Mouse (Mus musculus) stomach, embryonic 15.5 days (tissue): ENCODE measurements at regions not wholly inside any gene's neighbourhood (a gene's known extent, or its start where the extent isn't known, plus 50 kb on each side); places are given as distances from the start of the nearest gene placed in this dataset.
A peak's percentile ranks its signal among the peaks of the same experiment; 100 is the strongest.
"Not testable (repeated sequence)": the region's sequence is repeated elsewhere in the genome, so short reads cannot be mapped to it uniquely, and the experiment has no call there.

Experiments
- ATAC-seq: fragments of 200-750 bp; cut with Nextera tagmentation; 2 replicates; pipeline ENCODE4 v1.8.0; 2017; ENCODE audit warnings: low read depth, moderate number of reproducible peaks, moderate TSS enrichment; ENCODE audit not compliant: insufficient read depth, low FRiP score
- H3K27ac ChIP-seq: fragments of 300-500 bp; sonication (generic); 2 replicates; pipeline ENCODE4 v1.5.1; 2015; ENCODE audit warnings: mild to moderate bottlenecking, inconsistent platforms
- H3K27me3 ChIP-seq: fragments of 300-500 bp; sonication (generic); replicated peaks from 2 replicates; pipeline ENCODE4 v1.6.1; 2015; ENCODE audit warnings: inconsistent platforms
- H3K36me3 ChIP-seq: fragments of 300-500 bp; sonication (generic); 2 replicates; pipeline ENCODE4 v1.6.1; 2015; ENCODE audit warnings: inconsistent platforms
- H3K4me1 ChIP-seq: fragments of 300-500 bp; sonication (generic); 2 replicates; pipeline ENCODE4 v1.6.1; 2015; ENCODE audit warnings: inconsistent platforms
- H3K4me2 ChIP-seq: fragments of 300-500 bp; sonication (generic); 2 replicates; pipeline ENCODE4 v1.6.1; 2015; ENCODE audit warnings: mild to moderate bottlenecking, inconsistent platforms
- H3K4me3 ChIP-seq: fragments of 300-500 bp; sonication (generic); replicated peaks from 2 replicates; pipeline ENCODE4 v1.5.1; 2015; ENCODE audit warnings: inconsistent platforms
- H3K9ac ChIP-seq: fragments of 300-500 bp; sonication (generic); 2 replicates; pipeline ENCODE4 v1.6.1; 2015; ENCODE audit warnings: inconsistent platforms
- H3K9me3 ChIP-seq: fragments of 300-500 bp; sonication (generic); 2 replicates; pipeline ENCODE4 v1.6.1; 2016; ENCODE audit warnings: inconsistent platforms
- WGBS: fragments of 180-500 bp; shearing (Covaris S2); methylation state at CpG from one replicate; pipeline ENCODE4 v1.1.7; 2015; 5-methylcytosine and 5-hydroxymethylcytosine counted together

DNA sequence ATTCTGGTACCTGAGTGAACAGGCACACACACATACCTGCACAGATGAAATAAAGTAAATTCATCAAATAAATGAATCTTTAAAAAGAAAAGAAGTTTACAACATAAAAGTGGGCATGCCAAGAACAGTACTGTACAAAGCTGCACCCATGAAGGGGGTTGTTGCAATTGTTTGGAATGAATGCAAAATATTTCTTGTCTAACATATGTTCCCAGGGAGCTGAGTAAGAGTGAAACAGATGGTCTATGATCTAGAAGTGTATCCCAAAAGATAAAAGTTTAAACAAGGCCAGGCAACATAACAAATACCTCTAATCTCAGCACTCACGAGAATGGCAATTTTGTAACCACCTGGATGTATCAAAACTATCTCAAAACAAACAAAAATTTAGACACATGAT, 1685.5 kb upstream of the Dsel start:
- WGBS = 54% methylated on average over 1 of the region's 1 CpGs
- no peak overlapping the region for H3K4me3 ChIP-seq
- H3K9me3 ChIP-seq = no peaks in the 10 kb centered on the region
- no peaks in the 10 kb centered on the region for H3K36me3 ChIP-seq
- H3K9ac ChIP-seq = no peak overlapping the region
- no peak overlapping the region for H3K4me2 ChIP-seq
- no peaks in the 10 kb centered on the region for H3K27me3 ChIP-seq
- H3K27ac ChIP-seq = no peak overlapping the region
- no peak for ATAC-seq
- no peaks in the 10 kb centered on the region for H3K4me1 ChIP-seq

DNA sequence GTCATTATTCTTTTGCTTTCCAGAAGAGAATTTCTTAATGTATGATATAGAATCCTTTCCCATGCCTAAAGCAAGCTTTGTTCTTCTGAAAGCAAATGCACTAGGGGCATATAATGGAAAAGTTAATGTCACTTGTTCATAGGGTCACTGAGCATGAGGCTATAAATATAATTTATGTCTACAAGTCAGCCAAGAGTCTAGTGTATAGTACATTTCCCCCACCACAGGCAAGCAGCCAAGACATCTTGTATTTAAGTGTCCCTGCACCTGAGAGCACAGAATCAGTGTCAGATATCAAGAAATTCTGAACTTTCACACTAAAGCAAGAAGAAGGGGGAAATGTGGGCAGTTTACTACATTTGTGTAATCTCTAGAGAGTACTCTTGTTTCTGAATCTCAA, 1675.3 kb upstream of the Dsel start:
- no peak for ATAC-seq
- H3K27me3 ChIP-seq = no peaks in the 10 kb centered on the region
- no peak overlapping the region for H3K27ac ChIP-seq
- H3K36me3 ChIP-seq = no peaks in the 10 kb centered on the region
- no peaks in the 10 kb centered on the region for H3K4me1 ChIP-seq
- no peak overlapping the region for H3K4me3 ChIP-seq
- H3K9me3 ChIP-seq = no peaks in the 10 kb centered on the region
- H3K9ac ChIP-seq = no peak overlapping the region
- H3K4me2 ChIP-seq = no peak overlapping the region

DNA sequence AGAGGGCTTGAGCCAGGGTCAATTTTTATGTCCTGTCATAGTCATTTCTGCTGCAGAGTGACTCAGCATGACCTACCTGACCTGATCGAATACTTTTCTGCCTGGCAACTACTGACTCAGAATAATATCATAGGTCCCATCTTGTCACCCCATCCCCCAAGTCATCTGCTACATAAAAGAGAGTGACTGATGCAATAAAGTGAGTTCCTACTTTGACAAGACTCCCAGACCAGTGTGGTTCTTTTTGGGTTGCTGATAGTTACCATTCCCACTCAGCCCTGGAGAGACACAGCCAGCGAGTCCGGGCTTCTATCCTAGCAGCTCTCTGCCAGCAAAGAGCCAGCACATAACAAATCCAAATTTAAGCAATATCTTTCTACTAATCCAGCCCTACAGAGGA, 1665.8 kb upstream of the Dsel start:
- 87% methylated on average over 3 of the region's 3 CpGs for WGBS
- no peaks in the 10 kb centered on the region for H3K4me1 ChIP-seq
- H3K4me2 ChIP-seq = no peak overlapping the region
- H3K27ac ChIP-seq = no peak overlapping the region
- H3K9me3 ChIP-seq = no peaks in the 10 kb centered on the region
- no peaks in the 10 kb centered on the region for H3K27me3 ChIP-seq
- H3K36me3 ChIP-seq = no peaks in the 10 kb centered on the region
- H3K4me3 ChIP-seq = no peak overlapping the region
- ATAC-seq = no peak
- no peak overlapping the region for H3K9ac ChIP-seq

DNA sequence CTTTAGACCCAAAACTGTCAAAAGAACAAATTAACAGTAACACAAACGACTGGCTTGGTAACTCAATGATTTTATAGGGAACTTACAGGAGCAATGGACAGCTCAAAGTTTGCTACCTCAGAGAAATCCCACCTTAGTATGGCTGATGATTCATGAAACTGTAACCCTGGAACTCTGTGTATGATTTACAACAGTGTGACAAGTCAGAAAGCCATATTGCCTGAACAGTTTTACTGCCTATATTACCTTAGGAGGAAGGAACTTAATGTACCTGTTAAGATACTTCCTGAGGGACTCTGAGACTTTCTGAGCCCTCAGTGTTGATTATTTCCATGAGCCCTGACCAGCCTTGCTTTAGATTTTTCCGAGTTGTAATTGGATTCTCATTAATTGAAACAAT, 1631.3 kb upstream of the Dsel start:
- no peaks in the 10 kb centered on the region for H3K4me1 ChIP-seq
- no peaks in the 10 kb centered on the region for H3K27me3 ChIP-seq
- no peaks in the 10 kb centered on the region for H3K9me3 ChIP-seq
- 47% methylated on average over 2 of the region's 2 CpGs for WGBS
- no peak for ATAC-seq
- no peaks in the 10 kb centered on the region for H3K36me3 ChIP-seq
- no peak overlapping the region for H3K4me2 ChIP-seq
- H3K4me3 ChIP-seq = no peak overlapping the region
- no peak overlapping the region for H3K27ac ChIP-seq
- no peak overlapping the region for H3K9ac ChIP-seq

DNA sequence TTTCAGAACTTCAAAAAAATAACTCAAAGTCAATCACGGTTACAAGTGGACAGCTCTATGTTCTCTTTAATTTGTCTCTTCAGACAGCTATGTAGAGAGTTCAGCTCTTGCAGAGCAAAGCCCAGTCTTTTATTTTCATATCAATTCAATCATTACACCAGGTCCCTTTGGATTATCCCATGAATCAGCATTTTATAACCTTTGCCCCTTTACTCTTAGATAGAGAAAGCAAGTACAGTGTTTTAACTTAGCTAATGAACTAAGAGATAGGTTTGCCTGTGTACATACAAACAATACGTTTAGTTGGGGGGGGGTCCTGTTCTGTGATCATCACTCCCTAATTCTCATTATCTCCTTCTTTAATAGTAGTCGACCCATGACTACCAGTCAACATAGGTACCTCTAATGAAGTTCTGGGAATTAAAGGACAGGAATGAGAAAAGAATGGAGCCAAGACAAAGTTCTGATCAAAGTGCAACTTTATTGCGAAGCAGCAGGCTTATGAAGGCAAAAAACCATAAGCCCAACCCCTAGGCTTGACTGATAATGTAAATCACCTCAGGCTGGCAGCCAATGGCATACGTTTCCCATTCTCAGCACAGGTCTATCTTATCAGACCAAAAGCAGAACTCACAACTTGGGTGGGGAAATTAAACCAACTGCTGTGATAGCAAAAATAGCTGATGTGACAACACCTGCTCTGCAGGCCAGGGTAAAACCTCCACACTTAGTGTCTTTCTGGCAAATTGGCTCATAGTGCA, 1625.7 kb upstream of the Dsel start:
- Histone ChIP-seq H3K27ac (no peak overlapping the region), H3K4me2 (no peak overlapping the region), H3K36me3 (no peaks in the 10 kb centered on the region), H3K4me1 (no peaks in the 10 kb centered on the region), H3K4me3 (no peak overlapping the region), H3K27me3 (no peaks in the 10 kb centered on the region), H3K9ac (no peak overlapping the region), H3K9me3 (no peaks in the 10 kb centered on the region)
- ATAC-seq = 0 out of 2 replicates have a peak, but pooled peaks have one; percentile 43
- WGBS = 75% methylated on average over 5 of the region's 5 CpGs

DNA sequence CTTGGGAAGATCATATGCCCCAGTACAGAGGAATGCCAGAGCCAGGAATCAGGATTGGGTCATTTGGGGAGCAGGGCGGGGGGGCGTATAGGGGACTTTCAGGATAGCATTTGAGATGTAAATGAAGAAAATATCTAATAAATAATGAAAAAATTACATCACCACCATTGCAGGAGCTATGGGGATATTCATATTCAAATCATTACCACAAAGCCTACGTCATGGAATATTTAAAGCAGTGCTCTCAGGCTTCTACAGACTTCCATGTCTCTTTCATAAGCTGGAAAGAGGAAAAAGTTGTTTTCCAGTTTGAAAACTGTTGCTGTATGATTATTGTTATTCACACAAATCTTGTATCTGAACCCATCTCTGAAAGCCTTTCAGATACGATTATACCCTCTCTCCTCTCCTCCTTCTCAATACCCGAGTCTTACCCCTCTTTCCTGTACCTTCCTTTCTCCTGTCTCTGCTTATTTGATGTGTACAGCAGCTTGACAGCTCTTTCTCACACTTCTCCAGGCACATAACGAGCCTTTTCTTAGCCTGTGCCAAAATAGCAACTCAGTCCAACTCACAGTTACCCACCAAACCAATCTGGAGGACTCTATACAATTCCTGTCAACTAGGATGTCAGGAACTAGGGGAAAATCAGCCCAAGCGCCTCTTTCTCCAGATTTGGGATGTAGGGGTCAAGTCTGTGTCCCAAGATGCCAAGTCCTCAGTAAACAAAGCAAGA, 1592.0 kb upstream of the Dsel start:
- Histone ChIP-seq H3K9ac (no peak overlapping the region), H3K36me3 (no peaks in the 10 kb centered on the region), H3K4me3 (no peak overlapping the region), H3K27ac (no peak overlapping the region), H3K4me1 (no peaks in the 10 kb centered on the region), H3K4me2 (no peak overlapping the region), H3K27me3 (no peaks in the 10 kb centered on the region), H3K9me3 (no peaks in the 10 kb centered on the region)
- ATAC-seq = no peak
- 71% methylated on average over 7 of the region's 7 CpGs for WGBS

DNA sequence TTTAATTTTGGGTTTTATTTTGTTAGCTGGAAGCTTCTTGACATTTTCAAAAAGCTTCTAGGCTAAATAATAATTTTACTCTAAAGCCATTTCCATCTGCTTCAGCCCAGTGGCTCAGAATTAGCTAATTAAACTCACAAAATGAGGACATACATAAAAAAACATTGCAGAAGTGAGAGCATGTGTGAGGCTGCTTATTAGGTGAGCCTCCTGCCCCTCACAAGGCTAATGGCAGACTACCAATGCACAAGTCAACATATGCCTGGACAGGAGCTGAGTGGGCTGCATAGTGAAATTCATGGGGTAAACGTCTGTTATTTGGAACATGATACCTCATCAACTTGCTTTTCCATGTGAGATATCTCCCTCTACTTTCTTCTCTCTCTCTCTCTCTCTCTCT, 1569.0 kb upstream of the Dsel start:
- H3K9ac ChIP-seq = no peak overlapping the region
- H3K27me3 ChIP-seq = no peaks in the 10 kb centered on the region
- H3K36me3 ChIP-seq = no peaks in the 10 kb centered on the region
- no peak overlapping the region for H3K27ac ChIP-seq
- H3K4me1 ChIP-seq = no peaks in the 10 kb centered on the region
- WGBS = 52% methylated on average over 1 of the region's 1 CpGs
- no peaks in the 10 kb centered on the region for H3K9me3 ChIP-seq
- ATAC-seq = no peak
- no peak overlapping the region for H3K4me3 ChIP-seq
- no peak overlapping the region for H3K4me2 ChIP-seq

DNA sequence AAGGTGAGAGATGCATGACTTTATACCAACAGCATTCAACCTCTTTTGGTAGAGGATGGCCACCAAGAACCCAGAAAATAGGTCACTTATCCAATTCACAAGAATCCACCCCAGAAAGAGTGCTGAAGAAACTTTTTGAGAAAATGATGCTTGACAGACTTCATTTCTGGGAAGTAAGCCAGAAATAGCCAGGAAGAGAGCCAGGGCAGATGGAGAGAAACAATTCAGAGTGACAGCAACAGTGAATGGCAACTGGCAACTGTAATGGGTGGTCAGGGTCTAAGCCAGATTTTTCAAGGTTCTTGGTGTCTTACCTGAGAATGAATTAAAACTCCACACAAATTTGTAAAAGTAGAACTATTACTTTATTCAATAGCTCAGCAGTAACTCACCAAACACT, 1566.5 kb upstream of the Dsel start:
- H3K27me3 ChIP-seq = no peaks in the 10 kb centered on the region
- no peak overlapping the region for H3K4me3 ChIP-seq
- H3K9ac ChIP-seq = no peak overlapping the region
- no peaks in the 10 kb centered on the region for H3K36me3 ChIP-seq
- H3K4me2 ChIP-seq = no peak overlapping the region
- no peak overlapping the region for H3K27ac ChIP-seq
- no peaks in the 10 kb centered on the region for H3K4me1 ChIP-seq
- H3K9me3 ChIP-seq = no peaks in the 10 kb centered on the region
- ATAC-seq = no peak

DNA sequence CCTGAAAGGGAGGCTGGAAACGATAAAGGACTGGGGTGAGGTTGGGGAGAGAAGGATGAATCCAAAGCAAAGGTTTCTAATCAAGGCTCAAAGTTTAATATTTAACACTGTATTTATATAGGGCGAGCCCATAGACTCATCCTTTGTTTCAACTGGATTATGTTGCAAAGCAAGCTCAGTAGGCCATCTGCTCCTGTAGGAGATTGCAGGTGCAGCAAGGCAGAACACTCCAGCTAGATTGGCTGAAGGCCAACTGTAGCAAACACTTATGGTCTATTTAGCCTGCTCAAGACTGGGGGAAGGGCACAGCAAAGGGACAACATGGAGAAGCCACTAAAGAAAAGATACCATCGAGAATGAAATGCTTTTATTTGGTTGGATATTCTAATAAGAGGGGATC, 1548.1 kb upstream of the Dsel start:
- no peak overlapping the region for H3K4me3 ChIP-seq
- no peaks in the 10 kb centered on the region for H3K4me1 ChIP-seq
- H3K27me3 ChIP-seq = no peaks in the 10 kb centered on the region
- ATAC-seq = peak; percentile 89
- H3K36me3 ChIP-seq = no peaks in the 10 kb centered on the region
- WGBS = 58% methylated on average over 3 of the region's 3 CpGs
- H3K4me2 ChIP-seq = no peak overlapping the region
- H3K9me3 ChIP-seq = no peaks in the 10 kb centered on the region
- no peak overlapping the region for H3K27ac ChIP-seq
- no peak overlapping the region for H3K9ac ChIP-seq

DNA sequence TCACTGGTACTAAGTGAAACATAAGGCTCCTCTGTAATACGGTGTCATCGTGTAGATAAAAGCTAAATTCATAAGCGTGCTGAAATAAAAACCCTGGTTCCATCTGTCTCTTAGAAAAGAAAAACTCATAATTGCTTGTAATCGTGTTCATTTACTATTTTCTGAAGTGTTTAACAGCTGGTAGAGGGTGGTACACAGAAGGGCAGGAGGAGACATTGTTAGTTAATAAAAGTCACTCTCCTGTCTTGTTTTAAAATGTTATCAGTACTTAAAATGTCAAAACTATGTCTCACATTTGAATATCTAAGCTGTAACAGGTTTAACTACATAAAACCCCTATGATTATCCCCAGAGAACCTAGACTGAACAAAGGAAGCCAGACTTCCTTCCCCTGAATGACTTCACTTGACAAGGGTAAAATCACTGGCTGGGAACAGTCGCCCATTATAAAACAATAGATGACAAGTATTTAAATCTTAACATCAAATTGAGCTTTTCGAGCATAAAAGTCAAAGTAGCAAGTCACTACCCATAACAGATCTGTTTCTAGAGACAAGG, 1530.6 kb upstream of the Dsel start:
- Histone ChIP-seq H3K27me3 (no peaks in the 10 kb centered on the region), H3K36me3 (no peaks in the 10 kb centered on the region), H3K4me3 (no peak overlapping the region), H3K27ac (no peak overlapping the region), H3K4me1 (no peaks in the 10 kb centered on the region), H3K4me2 (no peak overlapping the region), H3K9me3 (no peaks in the 10 kb centered on the region), H3K9ac (no peak overlapping the region)
- ATAC-seq = no peak
- WGBS = 75% methylated on average over 6 of the region's 6 CpGs

DNA sequence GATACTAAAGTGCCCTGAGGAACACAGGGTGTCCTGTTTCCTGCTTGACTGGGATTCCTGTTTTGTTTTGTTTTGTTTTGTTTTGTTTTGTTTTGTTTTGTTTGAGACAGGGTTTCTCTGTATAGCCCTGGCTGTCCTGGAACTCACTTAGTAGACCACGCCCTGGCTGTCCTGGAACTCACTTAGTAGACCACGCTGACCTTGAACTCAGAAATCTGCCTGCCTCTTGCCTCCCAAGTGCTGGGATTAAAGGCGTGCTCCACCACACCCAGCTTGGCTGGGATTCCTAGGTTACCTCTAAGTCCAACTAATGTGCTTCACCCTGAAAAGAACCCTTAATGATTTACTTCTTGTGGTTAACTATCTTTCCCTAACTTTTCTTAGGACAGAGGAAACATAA, 1529.6 kb upstream of the Dsel start:
- H3K4me3 ChIP-seq, H3K4me1 ChIP-seq, H3K36me3 ChIP-seq, H3K27me3 ChIP-seq, ATAC-seq, H3K9me3 ChIP-seq, H3K4me2 ChIP-seq, H3K27ac ChIP-seq, H3K9ac ChIP-seq: not testable (repeated sequence)
- 79% methylated on average over 3 of the region's 3 CpGs for WGBS

DNA sequence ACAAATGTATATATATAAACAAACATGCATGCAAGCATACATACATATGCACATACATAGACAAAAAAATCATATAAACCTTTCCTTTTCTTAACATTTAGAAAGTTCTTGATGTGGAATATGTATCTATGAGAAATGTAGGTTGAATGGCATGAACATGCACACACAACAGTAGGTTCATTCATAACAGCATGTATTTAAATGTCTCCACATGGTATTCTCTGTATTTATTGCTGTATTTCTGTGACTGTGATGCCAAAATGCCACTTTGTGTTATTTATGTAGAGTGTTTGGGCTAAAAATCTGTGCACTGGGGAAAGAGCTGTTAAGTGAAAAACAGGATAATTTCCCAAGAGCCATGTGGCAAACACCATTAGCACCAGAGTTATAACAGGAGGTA, 1528.2 kb upstream of the Dsel start:
- Histone ChIP-seq H3K4me3 (no peak overlapping the region), H3K27ac (no peak overlapping the region), H3K9me3 (no peaks in the 10 kb centered on the region), H3K9ac (no peak overlapping the region), H3K36me3 (no peaks in the 10 kb centered on the region), H3K4me2 (no peak overlapping the region), H3K4me1 (no peaks in the 10 kb centered on the region), H3K27me3 (no peaks in the 10 kb centered on the region)
- ATAC-seq = no peak
